Mouse (Mus musculus) MEL (cell line): ENCODE measurements around the gene Filip1l. TPM values are rescaled to one million over a fixed set of nuclear protein-coding genes. Genes with fewer than 3 reads are reported as not detected.

Experiments used
- DNase-seq: peaks from one replicate; pipeline ENCODE4 v3.0.0; 2011; ENCODE audit warnings: low read depth, low spot score
- H3K27ac ChIP-seq: 2 replicates; pipeline ENCODE4 v1.5.1; 2012; ENCODE audit warnings: low read depth, mild to moderate bottlenecking, control low read depth, low read length, moderate library complexity; ENCODE audit not compliant: control insufficient read depth
- H3K27me3 ChIP-seq, 2 experiments: fragments of 150-350 bp in 1 of 2; sonication (generic) in 1 of 2; 2 replicates each; pipeline ENCODE4 v1.6.1; 2012; ENCODE audit warnings: low read length in 2 of 2, mild to moderate bottlenecking in 2 of 2, improper control_type of control experiment in 1 of 2, moderate library complexity in 1 of 2; ENCODE audit not compliant: insufficient read depth in 2 of 2, control insufficient read depth in 1 of 2
- H3K36me3 ChIP-seq, 2 experiments: 2 replicates each; pipeline ENCODE4 v1.6.1; 2012 to 2014; ENCODE audit warnings: low read length in 2 of 2, improper control_type of control experiment in 1 of 2, inconsistent platforms in 1 of 2, mild to moderate bottlenecking in 1 of 2; ENCODE audit not compliant: insufficient read depth in 2 of 2, control insufficient read depth in 1 of 2
- H3K4me1 ChIP-seq, 2 experiments: fragments of 150-350 bp in 1 of 2; sonication (generic) in 1 of 2; 2 replicates each; pipeline ENCODE4 v1.6.1; 2012; ENCODE audit warnings: low read length in 2 of 2, improper control_type of control experiment in 1 of 2, mild to moderate bottlenecking in 1 of 2; ENCODE audit not compliant: insufficient read depth in 2 of 2, control insufficient read depth in 1 of 2
- H3K4me3 ChIP-seq, 2 experiments: fragments of 150-350 bp in 1 of 2; sonication (generic) in 1 of 2; 2 replicates each; pipeline ENCODE4 v1.5.1; 2012; ENCODE audit warnings: low read depth in 2 of 2, low read length in 2 of 2, mild to moderate bottlenecking in 2 of 2, moderate library complexity in 2 of 2, control low read depth in 1 of 2, improper control_type of control experiment in 1 of 2; ENCODE audit not compliant: control insufficient read depth in 1 of 2, insufficient read depth in 1 of 2
- H3K79me2 ChIP-seq: 2 replicates; pipeline ENCODE4 v1.6.1; 2012; ENCODE audit warnings: mild to moderate bottlenecking, low read length, moderate library complexity; ENCODE audit not compliant: control insufficient read depth, poor library complexity, insufficient read depth
- H3K9ac ChIP-seq: 2 replicates; pipeline ENCODE4 v1.6.1; 2012; ENCODE audit warnings: low read depth, mild to moderate bottlenecking, control low read depth, low read length, moderate library complexity; ENCODE audit not compliant: control insufficient read depth, poor library complexity, severe bottlenecking
- H3K9me3 ChIP-seq: fragments of 150-350 bp; sonication (generic); replicated peaks from 2 replicates; pipeline ENCODE4 v1.6.1; 2012; ENCODE audit warnings: mild to moderate bottlenecking, low read length, improper control_type of control experiment, moderate library complexity; ENCODE audit not compliant: insufficient read depth
- BHLHE40 ChIP-seq: IDR thresholded peaks from 2 replicates; pipeline ENCODE4 v1.6.1; 2012; ENCODE audit warnings: low read depth, mild to moderate bottlenecking, inconsistent platforms, low read length, improper control_type of control experiment, borderline replicate concordance
- CTCF ChIP-seq, 3 experiments: IDR thresholded peaks in 2 of 3; conservative IDR thresholded peaks in 1 of 3; 2 replicates each; pipeline ENCODE4 v1.5.1; 2011 to 2012; ENCODE audit warnings: low read length in 3 of 3, low read depth in 2 of 3, mild to moderate bottlenecking in 2 of 3, improper control_type of control experiment in 1 of 3, inconsistent platforms in 1 of 3, mixed read lengths in 1 of 3, moderate library complexity in 1 of 3; ENCODE audit not compliant: control insufficient read depth in 1 of 3, insufficient read depth in 1 of 3, poor library complexity in 1 of 3, severe bottlenecking in 1 of 3
- E2F4 ChIP-seq: IDR thresholded peaks from 2 replicates; pipeline ENCODE4 v1.6.1; 2011; ENCODE audit warnings: low read depth, low read length, improper control_type of control experiment, borderline replicate concordance
- ELF1 ChIP-seq: IDR thresholded peaks from 2 replicates; pipeline ENCODE4 v1.6.1; 2014; ENCODE audit warnings: low read depth, mild to moderate bottlenecking, inconsistent platforms, low read length, improper control_type of control experiment, moderate library complexity
- GABPA ChIP-seq: IDR thresholded peaks from 2 replicates; pipeline ENCODE4 v1.6.1; 2012; ENCODE audit warnings: low read depth, mild to moderate bottlenecking, inconsistent platforms, low read length, improper control_type of control experiment, moderate library complexity
- GATA1 ChIP-seq: IDR thresholded peaks from 2 replicates; pipeline ENCODE4 v1.6.1; 2011; ENCODE audit warnings: low read depth, low read length, improper control_type of control experiment
- HCFC1 ChIP-seq: IDR thresholded peaks from 2 replicates; pipeline ENCODE4 v1.6.1; 2012; ENCODE audit warnings: low read depth, mild to moderate bottlenecking, inconsistent platforms, low read length, improper control_type of control experiment, moderate library complexity
- JUND ChIP-seq: IDR thresholded peaks from 2 replicates; pipeline ENCODE4 v1.6.1; 2011; ENCODE audit warnings: low read depth, mild to moderate bottlenecking, improper control_type of control experiment, low read length
- KAT2A ChIP-seq: conservative IDR thresholded peaks from 2 replicates; pipeline ENCODE4 v1.6.1; 2012; ENCODE audit warnings: low read depth, low read length, improper control_type of control experiment, inconsistent platforms
- MAX ChIP-seq: IDR thresholded peaks from 2 replicates; pipeline ENCODE4 v1.6.1; 2011; ENCODE audit warnings: low read length, improper control_type of control experiment
- MAZ ChIP-seq: IDR thresholded peaks from 2 replicates; pipeline ENCODE4 v1.6.1; 2012; ENCODE audit warnings: low read depth, mild to moderate bottlenecking, inconsistent platforms, low read length, improper control_type of control experiment
- MYC ChIP-seq: IDR thresholded peaks from 2 replicates; pipeline ENCODE4 v1.6.1; 2011; ENCODE audit warnings: low read depth, mild to moderate bottlenecking, low read length, improper control_type of control experiment, moderate library complexity
- NELFE ChIP-seq: IDR thresholded peaks from 2 replicates; pipeline ENCODE4 v1.6.1; 2011; ENCODE audit warnings: low read depth, low read length, improper control_type of control experiment
- NRF1 ChIP-seq: IDR thresholded peaks from 2 replicates; pipeline ENCODE4 v1.6.1; 2014; ENCODE audit warnings: low read depth, mild to moderate bottlenecking, inconsistent platforms, low read length, improper control_type of control experiment, moderate library complexity; ENCODE audit not compliant: poor library complexity, insufficient read depth, severe bottlenecking
- POLR2A ChIP-seq, 2 experiments: IDR thresholded peaks; 2 replicates each; pipeline ENCODE4 v1.6.1; 2011 to 2012; ENCODE audit warnings: low read length in 2 of 2, mild to moderate bottlenecking in 2 of 2, control low read depth in 1 of 2, improper control_type of control experiment in 1 of 2, low read depth in 1 of 2, moderate library complexity in 1 of 2; ENCODE audit not compliant: control insufficient read depth in 1 of 2, insufficient read depth in 1 of 2, poor library complexity in 1 of 2
- POLR2AphosphoS2 ChIP-seq: IDR thresholded peaks from 2 replicates; pipeline ENCODE4 v1.6.1; 2011; ENCODE audit warnings: low read length, improper control_type of control experiment
- POLR2AphosphoS5 ChIP-seq: IDR thresholded peaks from 2 replicates; pipeline ENCODE4 v1.6.1; 2012; ENCODE audit warnings: low read depth, borderline replicate concordance, mild to moderate bottlenecking, inconsistent platforms, low read length, moderate library complexity, mixed read lengths
- RAD21 ChIP-seq: IDR thresholded peaks from 2 replicates; pipeline ENCODE4 v1.6.1; 2011; ENCODE audit warnings: mild to moderate bottlenecking, low read depth, low read length, improper control_type of control experiment
- RCOR1 ChIP-seq: IDR thresholded peaks from 2 replicates; pipeline ENCODE4 v1.6.1; 2012; ENCODE audit warnings: low read depth, mild to moderate bottlenecking, inconsistent platforms, low read length, improper control_type of control experiment
- TBP ChIP-seq: IDR thresholded peaks from 2 replicates; pipeline ENCODE4 v1.8.0; 2011; ENCODE audit warnings: low read depth, low read length, improper control_type of control experiment
- TCF12 ChIP-seq: IDR thresholded peaks from 2 replicates; pipeline ENCODE4 v1.6.1; 2014; ENCODE audit warnings: low read depth, mild to moderate bottlenecking, inconsistent platforms, low read length, improper control_type of control experiment, moderate library complexity
- UBTF ChIP-seq: IDR thresholded peaks from 2 replicates; pipeline ENCODE4 v1.6.1; 2012; ENCODE audit warnings: low read depth, mild to moderate bottlenecking, inconsistent platforms, low read length, improper control_type of control experiment, moderate library complexity, borderline replicate concordance; ENCODE audit not compliant: insufficient read depth
- USF1 ChIP-seq: IDR thresholded peaks from 2 replicates; pipeline ENCODE4 v1.6.1; 2014; ENCODE audit warnings: low read depth, mild to moderate bottlenecking, inconsistent platforms, low read length, improper control_type of control experiment, moderate library complexity
- ZKSCAN1 ChIP-seq: IDR thresholded peaks from 2 replicates; pipeline ENCODE4 v1.6.1; 2012; ENCODE audit warnings: low read depth, mild to moderate bottlenecking, inconsistent platforms, low read length, improper control_type of control experiment, moderate library complexity
- ZNF384 ChIP-seq: IDR thresholded peaks from 2 replicates; pipeline ENCODE4 v1.6.1; 2012; ENCODE audit warnings: low read depth, mild to moderate bottlenecking, inconsistent platforms, low read length, improper control_type of control experiment
- polyA plus RNA-seq, 2 experiments: library from polyadenylated mRNA; stranded (reverse) in 1 of 2; unstranded in 1 of 2; fragments of >175 nt in 1 of 2; fragments of >200 nt in 1 of 2; gene quantifications; 2 replicates each; pipeline versions ENCODE4 v1.2.1 to v1.2.4; 2012; ENCODE audit warnings: low replicate concordance in 2 of 2, low read depth in 1 of 2; ENCODE audit not compliant: insufficient read length in 2 of 2, insufficient read depth in 1 of 2, missing spikeins in 1 of 2
- total RNA-seq: library from RNA; depleted of rRNA; stranded (reverse); fragments of 300-350 nt; gene quantifications from 2 replicates; pipeline ENCODE4 v1.2.3, GENCODE M21; 2012

Gene Filip1l
- total and polyA plus RNA-seq, 3 experiments = 0.27 to 1.8 TPM; not detected in 1

- no peaks in the 10 kb centered on the region; a peak in 2 of 4 replicates for H3K36me3 ChIP-seq
- no peaks in the 10 kb centered on the region for H3K79me2 ChIP-seq
- H3K9me3 ChIP-seq = no peaks in the 10 kb centered on the region
- H3K9ac ChIP-seq = no peak overlapping the region
- TF ChIP-seq GABPA (no peak), TBP (no peak), ZNF384 (no peak), GATA1 (no peak), RAD21 (no peak), NRF1 (no peak), TCF12 (no peak), POLR2AphosphoS2 (no peak), POLR2A (IDR thresholded peaks at IDR 0.05; ENCODE audit: control insufficient read depth in 1 of 2, insufficient read depth in 1 of 2, low read depth in 1 of 2, low read length in 2 of 2, poor library complexity in 1 of 2) (no peak), BHLHE40 (no peak), NELFE (no peak), CTCF (IDR thresholded peaks at IDR 0.05 in 2 of 3, conservative IDR thresholded peaks at IDR 0.05 in 1 of 3; ENCODE audit: control insufficient read depth in 1 of 3, insufficient read depth in 1 of 3, low read depth in 2 of 3, low read length in 3 of 3, poor library complexity in 1 of 3, severe bottlenecking in 1 of 3) (no peak), MAX (no peak), POLR2AphosphoS5 (no peak)
- H3K4me1 ChIP-seq = peaks cover 0 to 3% of the 10 kb centered on the region in 2 experiments; a peak in 1 of 4 replicates
- H3K27ac ChIP-seq = no peak overlapping the region
- no peaks in the 10 kb centered on the region for H3K27me3 ChIP-seq
- no peak overlapping the region for H3K4me3 ChIP-seq
- DNase-seq = no peak
These were observed 205.4 kb downstream of the Filip1l start for GRCm38 (mm10) chr16:57558258-57558657.

GRCm38 (mm10) chr16:57560185-57560584 is 207.3 kb downstream of the Filip1l start:
- H3K4me1 ChIP-seq = peaks cover 0 to 3% of the 10 kb centered on the region in 2 experiments; a peak in 1 of 4 replicates
- no peaks in the 10 kb centered on the region for H3K27me3 ChIP-seq
- no peaks in the 10 kb centered on the region for H3K9me3 ChIP-seq
- no peak overlapping the region for H3K27ac ChIP-seq
- no peak overlapping the region for H3K9ac ChIP-seq
- H3K79me2 ChIP-seq = no peaks in the 10 kb centered on the region
- peak; percentile 54; the same call in 1 of the 2 replicates for TF ChIP-seq USF1
- TF ChIP-seq GATA1 = no peak
- no peaks in the 10 kb centered on the region; a peak in 2 of 4 replicates for H3K36me3 ChIP-seq
- no peak for DNase-seq
- no peak overlapping the region for H3K4me3 ChIP-seq

GRCm38 (mm10) chr16:57563453-57563852 is 210.6 kb downstream of the Filip1l start:
- Histone ChIP-seq H3K27me3 (no peaks in the 10 kb centered on the region), H3K27ac (no peak overlapping the region), H3K4me1 (peaks cover 0 to 3% of the 10 kb centered on the region in 2 experiments; a peak in 1 of 4 replicates), H3K9ac (no peak overlapping the region), H3K36me3 (no peaks in the 10 kb centered on the region), H3K4me3 (no peak overlapping the region), H3K79me2 (no peaks in the 10 kb centered on the region; the same call in 1 of the 2 replicates), H3K9me3 (no peaks in the 10 kb centered on the region)
- DNase-seq = no peak
- TF ChIP-seq KAT2A = no peak
- TF ChIP-seq NELFE = no peak
- TF ChIP-seq USF1 = no peak
- no peak for TF ChIP-seq ELF1
- TF ChIP-seq MAZ = no peak
- TF ChIP-seq TBP = no peak
- TF ChIP-seq NRF1 = no peak
- TF ChIP-seq MYC = no peak
- no peak for TF ChIP-seq RCOR1
- TF ChIP-seq MAX = no peak
- no peak for TF ChIP-seq E2F4
- TF ChIP-seq UBTF = no peak
- TF ChIP-seq ZKSCAN1 = no peak
- no peak for TF ChIP-seq JUND
- TF ChIP-seq HCFC1 = no peak
- no peak for TF ChIP-seq POLR2A (IDR thresholded peaks at IDR 0.05; ENCODE audit: control insufficient read depth in 1 of 2, insufficient read depth in 1 of 2, low read depth in 1 of 2, low read length in 2 of 2, poor library complexity in 1 of 2)
- TF ChIP-seq GATA1 = no peak
